Mouse (Mus musculus): Measurements from ENCODE around the gene Ptpra.

- no peak for TF ChIP-seq CEBPB (IDR thresholded peaks at IDR 0.05; ENCODE audit: insufficient read depth, poor library complexity, severe bottlenecking)
- no peak for TF ChIP-seq MYOG (IDR thresholded peaks at IDR 0.05; ENCODE audit: control insufficient read depth in 1 of 3, insufficient read depth in 1 of 3, insufficient read length in 2 of 3, low read depth in 2 of 3)
- TF ChIP-seq MAX (IDR thresholded peaks at IDR 0.05; ENCODE audit: low read depth): no peak
- no peak for TF ChIP-seq POLR2A (IDR thresholded peaks at IDR 0.05; ENCODE audit: insufficient read length, low read depth)
Measured at GRCm38 (mm10) chr2:130583902-130584560, 134.0 kb downstream of the Ptpra start.

Data from myocyte (in vitro differentiated cells).